Mouse (Mus musculus) forebrain, embryonic 12.5 days (tissue): ENCODE measurements at regions not wholly inside any gene's neighbourhood (a gene's known extent, or its start where the extent isn't known, plus 50 kb on each side); places are given as distances from the start of the nearest gene placed in this dataset.
"Not testable (repeated sequence)": the region's sequence is repeated elsewhere in the genome, so short reads cannot be mapped to it uniquely, and the experiment has no call there.

ENCODE experiments used
- ATAC-seq: fragments of 200-750 bp; cut with Nextera tagmentation; 2 replicates; pipeline ENCODE4 v1.8.0; 2017; ENCODE audit warnings: moderate TSS enrichment; ENCODE audit not compliant: low FRiP score
- H3K27ac ChIP-seq: fragments of 300-500 bp; sonication (generic); 2 replicates; pipeline ENCODE4 v1.5.1; 2016; ENCODE audit warnings: mild to moderate bottlenecking
- H3K27me3 ChIP-seq: fragments of 300-500 bp; sonication (generic); 2 replicates; pipeline ENCODE4 v1.6.1; 2016; ENCODE audit warnings: mild to moderate bottlenecking
- H3K36me3 ChIP-seq: fragments of 300-500 bp; sonication (generic); replicated peaks from 2 replicates; pipeline ENCODE4 v1.6.1; 2016; ENCODE audit warnings: mild to moderate bottlenecking
- H3K4me1 ChIP-seq: fragments of 300-500 bp; sonication (generic); 2 replicates; pipeline ENCODE4 v1.6.1; 2016
- H3K4me2 ChIP-seq: fragments of 300-500 bp; sonication (generic); 2 replicates; pipeline ENCODE4 v1.6.1; 2016; ENCODE audit warnings: mild to moderate bottlenecking, moderate library complexity
- H3K4me3 ChIP-seq: fragments of 300-500 bp; sonication (generic); replicated peaks from 2 replicates; pipeline ENCODE4 v1.5.1; 2016; ENCODE audit warnings: mild to moderate bottlenecking
- H3K9ac ChIP-seq: fragments of 300-500 bp; sonication (generic); 2 replicates; pipeline ENCODE4 v1.6.1; 2016; ENCODE audit warnings: mild to moderate bottlenecking
- H3K9me3 ChIP-seq: fragments of 300-500 bp; sonication (generic); 2 replicates; pipeline ENCODE4 v1.6.1; 2016
- WGBS: fragments of 180-500 bp; shearing (Covaris S2); methylation state at CpG from one replicate; pipeline ENCODE4 v1.1.7; 2016; 5-methylcytosine and 5-hydroxymethylcytosine counted together

- H3K36me3 ChIP-seq = peaks cover 10% of the 10 kb centered on the region
- not testable (repeated sequence) for H3K27ac ChIP-seq, H3K4me3 ChIP-seq, H3K4me1 ChIP-seq, ATAC-seq, H3K27me3 ChIP-seq, H3K9ac ChIP-seq, H3K4me2 ChIP-seq
- WGBS = 98% methylated on average over 2 of the region's 2 CpGs
- H3K9me3 ChIP-seq = peaks cover 36% of the 10 kb centered on the region
Measured at GRCm38 (mm10) chr17:17197229-17197628, 76.0 kb downstream of the Zfp97 start.

GRCm38 (mm10) chr17:17229069-17229468, 107.9 kb downstream of the Zfp97 start:
- Histone ChIP-seq H3K27me3 (no peaks in the 10 kb centered on the region), H3K4me1 (no peaks in the 10 kb centered on the region), H3K36me3 (no peaks in the 10 kb centered on the region), H3K4me2 (no peak overlapping the region), H3K4me3 (no peak overlapping the region), H3K9me3 (no peaks in the 10 kb centered on the region), H3K27ac (no peak overlapping the region), H3K9ac (no peak overlapping the region)
- 37% methylated on average over 2 of the region's 2 CpGs for WGBS
- no peak for ATAC-seq

- Histone ChIP-seq H3K4me2 (peak overlapping the region; percentile 54), H3K27ac (peak overlapping the region; percentile 53; the same call in 1 of the 2 replicates), H3K9ac (peak overlapping the region; percentile 58), H3K4me3 (peak overlapping the region; percentile 55)
- WGBS = under 1% methylated on average over 20 of the region's 22 CpGs
- H3K9me3 ChIP-seq, H3K4me1 ChIP-seq, H3K27me3 ChIP-seq, H3K36me3 ChIP-seq: not testable (repeated sequence)
- ATAC-seq = peak; percentile 100
Measured at GRCm38 (mm10) chr17:17234329-17235185, 113.3 kb downstream of the Zfp97 start.

- not testable (repeated sequence) for H3K36me3 ChIP-seq, H3K27ac ChIP-seq, ATAC-seq, H3K9me3 ChIP-seq, H3K27me3 ChIP-seq, H3K4me1 ChIP-seq
- H3K4me3 ChIP-seq = peak overlapping the region; percentile 55
- WGBS = 1% methylated on average over 5 of the region's 5 CpGs
- peak overlapping the region; percentile 58 for H3K9ac ChIP-seq
- H3K4me2 ChIP-seq = peak overlapping the region; percentile 54
Measured at GRCm38 (mm10) chr17:17235186-17235482, 113.9 kb downstream of the Zfp97 start.
